Mouse (Mus musculus) MEL (cell line): ENCODE results near the gene Ndufs1.
A peak's percentile ranks its signal among the peaks of the same experiment; 100 is the strongest.

Experiments
- CTCF ChIP-seq, 3 experiments: IDR thresholded peaks in 2 of 3; conservative IDR thresholded peaks in 1 of 3; 2 replicates each; pipeline ENCODE4 v1.5.1; 2011 to 2012; ENCODE audit warnings: low read length in 3 of 3, low read depth in 2 of 3, mild to moderate bottlenecking in 2 of 3, improper control_type of control experiment in 1 of 3, inconsistent platforms in 1 of 3, mixed read lengths in 1 of 3, moderate library complexity in 1 of 3; ENCODE audit not compliant: control insufficient read depth in 1 of 3, insufficient read depth in 1 of 3, poor library complexity in 1 of 3, severe bottlenecking in 1 of 3
- TBP ChIP-seq: IDR thresholded peaks from 2 replicates; pipeline ENCODE4 v1.8.0; 2011; ENCODE audit warnings: low read depth, low read length, improper control_type of control experiment
- ZKSCAN1 ChIP-seq: IDR thresholded peaks from 2 replicates; pipeline ENCODE4 v1.6.1; 2012; ENCODE audit warnings: low read depth, mild to moderate bottlenecking, inconsistent platforms, low read length, improper control_type of control experiment, moderate library complexity

- no peak for TF ChIP-seq ZKSCAN1
- TF ChIP-seq CTCF (IDR thresholded peaks at IDR 0.05 in 2 of 3, conservative IDR thresholded peaks at IDR 0.05 in 1 of 3; ENCODE audit: control insufficient read depth in 1 of 3, insufficient read depth in 1 of 3, low read depth in 2 of 3, low read length in 3 of 3, poor library complexity in 1 of 3, severe bottlenecking in 1 of 3) = peak; percentile 17 to 28 (median 20); a peak in 2 of 6 replicates
- TF ChIP-seq TBP = no peak
Observed at GRCm38 (mm10) chr1:63219277-63219676, 42.6 kb upstream of the Ndufs1 start.
